Mouse (Mus musculus) gastrocnemius, postnatal 25 days (tissue): ENCODE results near the gene Mecom. TPM values are rescaled to one million over a fixed set of nuclear protein-coding genes. Genes with fewer than 3 reads are reported as not detected.
A peak's percentile ranks its signal among the peaks of the same experiment; 100 is the strongest.
"Not testable (repeated sequence)": the region's sequence is repeated elsewhere in the genome, so short reads cannot be mapped to it uniquely, and the experiment has no call there.

Source experiments
- DNase-seq: peaks from one replicate; pipeline ENCODE4 v3.0.0; 2022
- total RNA-seq, 2 experiments: library from RNA; stranded (reverse); gene quantifications; 1 replicate in 1 of 2; 2 replicates in 1 of 2; pipeline ENCODE4 v1.2.3; 2021

The Mecom gene
- total RNA-seq, 2 experiments from 2014 or later: 6.7 to 8.8 TPM

- DNase-seq: no peak
Observed at GRCm38 (mm10) chr3:30445247-30445969, 102.4 kb downstream of the Mecom start.

GRCm38 (mm10) chr3:30441646-30442045 lies 106.2 kb downstream of the Mecom start:
- DNase-seq: no peak

DNA sequence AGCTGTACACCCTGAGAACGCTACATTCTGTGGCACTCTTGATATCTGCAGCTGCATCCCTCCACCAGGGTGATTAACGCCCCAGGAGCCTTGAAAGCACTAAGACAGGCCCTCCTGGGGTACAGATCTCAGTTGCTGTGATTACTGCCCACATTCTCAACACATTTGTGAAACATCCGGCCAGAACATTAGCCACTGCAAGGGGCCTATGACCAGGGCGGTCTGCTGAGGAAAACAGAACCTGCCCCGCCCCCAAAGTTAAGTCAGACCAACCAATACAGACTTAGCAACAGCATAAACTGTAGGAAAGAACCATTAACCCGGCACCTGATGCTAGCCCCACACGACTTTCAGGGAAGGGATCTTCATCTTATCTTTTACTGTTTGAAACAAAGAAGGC lies 109.8 kb downstream of the Mecom start:
- no peak for DNase-seq

GRCm38 (mm10) chr3:30436561-30436960 lies 111.2 kb downstream of the Mecom start:
- no peak for DNase-seq

DNA sequence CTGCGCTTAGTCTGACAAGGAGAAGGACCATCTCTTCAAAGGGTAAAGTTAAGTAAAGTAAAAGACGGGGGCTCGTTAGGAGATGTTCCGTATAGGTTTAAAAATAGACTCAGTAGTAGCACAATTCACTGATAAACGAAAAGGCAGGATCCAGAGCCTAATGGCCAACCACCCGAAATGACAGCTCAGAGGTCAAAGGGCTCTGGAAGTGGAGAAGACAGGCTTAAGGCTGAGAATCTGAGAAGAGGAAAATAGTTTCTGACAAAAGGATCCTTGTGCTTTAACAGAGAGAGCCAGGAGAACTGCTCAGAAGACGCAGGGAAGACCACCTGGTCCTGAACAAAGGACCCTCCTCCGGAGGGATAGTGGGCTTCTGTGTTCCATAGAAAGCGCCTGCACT lies 111.7 kb downstream of the Mecom start:
- no peak for DNase-seq

DNA sequence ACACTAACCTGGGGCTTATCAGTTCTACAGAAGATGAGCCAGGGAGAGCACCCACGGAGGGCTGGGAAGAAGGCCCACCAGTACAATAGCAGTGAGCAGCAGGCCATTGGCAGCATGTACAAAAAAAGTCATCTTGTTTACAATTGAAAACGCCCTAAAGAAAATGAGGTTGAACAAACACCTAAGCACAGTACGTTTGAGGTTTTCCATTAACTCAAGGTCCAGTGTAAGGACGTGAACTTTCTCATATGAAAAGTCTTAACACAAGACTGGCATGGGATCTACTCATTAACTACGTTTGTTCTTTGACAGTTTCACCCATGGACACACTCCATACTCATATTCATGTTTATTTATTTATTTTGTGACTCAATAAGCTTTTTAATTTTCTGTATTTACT lies 118.9 kb downstream of the Mecom start:
- DNase-seq: no peak

- no peak for DNase-seq
Observed at GRCm38 (mm10) chr3:30424036-30424435, 123.8 kb downstream of the Mecom start.

DNA sequence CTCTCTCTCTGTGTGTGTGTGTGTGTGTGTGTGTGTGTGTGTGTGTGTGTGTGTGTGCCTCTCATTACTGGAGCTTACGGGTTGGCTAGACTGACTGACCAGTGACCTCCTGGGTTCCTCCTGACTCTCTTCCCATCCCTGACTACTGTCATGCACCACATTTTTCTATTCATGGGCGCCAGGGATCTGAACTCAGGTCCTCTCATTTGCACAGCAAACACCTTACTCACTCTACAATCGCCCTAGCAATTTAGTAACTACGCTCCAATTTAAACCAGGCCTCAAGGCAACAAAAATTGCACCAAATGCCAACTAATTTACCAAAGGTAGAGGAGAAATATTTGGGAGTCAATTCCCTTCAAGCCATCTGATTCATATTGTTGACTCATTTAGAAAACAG lies 125.9 kb downstream of the Mecom start:
- not testable (repeated sequence) for DNase-seq

DNA sequence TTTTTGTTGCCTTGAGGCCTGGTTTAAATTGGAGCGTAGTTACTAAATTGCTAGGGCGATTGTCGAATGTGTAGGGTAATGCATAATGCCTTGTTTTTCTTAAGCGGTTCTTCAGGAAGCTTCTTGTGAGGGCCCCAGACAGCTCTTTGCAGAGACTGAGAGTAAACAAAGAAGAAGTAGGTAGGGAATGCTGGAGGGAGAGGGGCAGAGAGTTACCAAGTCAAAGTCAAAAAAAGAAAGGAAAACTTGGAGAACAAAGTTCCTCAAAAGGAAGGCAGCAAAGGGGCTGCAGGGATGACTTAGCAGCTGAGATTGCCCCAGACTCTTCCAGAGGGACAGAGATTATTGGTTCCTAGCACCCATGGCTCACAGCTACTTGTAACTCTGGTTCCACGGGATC lies 126.9 kb downstream of the Mecom start:
- DNase-seq: no peak

DNA sequence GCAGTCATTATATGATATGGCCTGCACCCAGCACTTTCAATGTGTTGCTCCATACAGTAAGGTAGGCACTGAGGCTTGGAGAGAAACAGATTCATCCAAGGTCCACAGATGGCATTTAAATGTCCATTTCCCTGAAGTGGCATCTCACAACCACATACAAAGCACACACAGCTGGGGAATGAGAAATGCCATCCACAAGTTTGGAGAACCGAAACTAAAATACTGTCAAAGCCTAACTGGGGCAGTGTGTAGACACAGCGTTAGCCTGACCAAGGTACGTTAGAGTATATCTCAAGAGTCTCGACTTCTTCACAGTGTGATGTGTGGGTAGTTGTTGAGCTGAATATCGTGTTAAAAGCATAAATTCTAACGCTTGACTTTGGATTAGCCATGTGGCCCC lies 133.6 kb downstream of the Mecom start:
- DNase-seq: no peak

DNA sequence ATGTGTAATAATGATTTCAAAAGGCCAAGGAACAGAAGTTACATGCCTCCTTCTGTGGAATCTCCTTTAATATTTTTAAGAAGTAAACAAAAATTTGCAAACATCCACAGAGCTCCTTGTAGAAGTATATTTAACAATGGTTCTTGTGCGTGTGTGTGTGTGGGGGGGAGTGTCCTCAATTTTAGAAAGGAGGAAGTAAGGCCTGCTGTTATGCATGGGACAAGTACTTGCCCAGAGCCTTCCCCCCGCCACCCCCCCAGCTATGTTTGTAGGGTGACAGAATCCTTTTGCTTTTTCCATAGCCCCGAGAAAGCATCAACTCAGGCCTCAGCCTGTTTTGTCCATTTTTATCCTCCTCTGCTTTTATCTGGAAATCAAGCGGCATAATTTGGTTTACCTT lies 137.0 kb downstream of the Mecom start:
- DNase-seq: no peak

- DNase-seq: no peak
Observed at GRCm38 (mm10) chr3:30404821-30405220, 143.0 kb downstream of the Mecom start.

- no peak for DNase-seq
Observed at GRCm38 (mm10) chr3:30398911-30399310, 148.9 kb downstream of the Mecom start.

GRCm38 (mm10) chr3:30394911-30395310 lies 152.9 kb downstream of the Mecom start:
- no peak for DNase-seq

- no peak for DNase-seq
Observed at GRCm38 (mm10) chr3:30392662-30393061, 155.1 kb downstream of the Mecom start.

- DNase-seq: no peak
Observed at GRCm38 (mm10) chr3:30392218-30392617, 155.6 kb downstream of the Mecom start.

- DNase-seq: no peak
Observed at GRCm38 (mm10) chr3:30390346-30390745, 157.5 kb downstream of the Mecom start.

- DNase-seq: no peak
Observed at GRCm38 (mm10) chr3:30380273-30380672, 167.5 kb downstream of the Mecom start.

- DNase-seq: no peak
Observed at GRCm38 (mm10) chr3:30379301-30379700, 168.5 kb downstream of the Mecom start.

DNA sequence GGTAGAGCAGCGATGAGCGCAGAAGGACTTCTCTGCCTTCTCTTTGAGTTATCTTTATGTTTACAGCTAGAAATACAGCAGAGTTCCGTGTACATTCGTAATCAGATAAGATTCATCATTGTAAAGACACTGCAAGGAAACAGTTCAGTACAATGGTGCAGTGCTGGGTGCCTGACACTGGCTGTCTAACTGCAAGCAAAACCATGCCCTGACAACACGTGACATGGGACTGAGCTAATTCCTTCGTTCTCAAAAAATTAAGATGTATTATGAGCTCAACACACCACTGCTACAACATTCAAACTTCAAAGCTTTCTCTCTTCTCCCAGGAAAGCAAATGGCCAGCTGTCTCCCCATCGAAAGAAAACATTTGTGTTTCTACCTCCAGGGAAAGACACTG lies 176.3 kb downstream of the Mecom start:
- DNase-seq: no peak

DNA sequence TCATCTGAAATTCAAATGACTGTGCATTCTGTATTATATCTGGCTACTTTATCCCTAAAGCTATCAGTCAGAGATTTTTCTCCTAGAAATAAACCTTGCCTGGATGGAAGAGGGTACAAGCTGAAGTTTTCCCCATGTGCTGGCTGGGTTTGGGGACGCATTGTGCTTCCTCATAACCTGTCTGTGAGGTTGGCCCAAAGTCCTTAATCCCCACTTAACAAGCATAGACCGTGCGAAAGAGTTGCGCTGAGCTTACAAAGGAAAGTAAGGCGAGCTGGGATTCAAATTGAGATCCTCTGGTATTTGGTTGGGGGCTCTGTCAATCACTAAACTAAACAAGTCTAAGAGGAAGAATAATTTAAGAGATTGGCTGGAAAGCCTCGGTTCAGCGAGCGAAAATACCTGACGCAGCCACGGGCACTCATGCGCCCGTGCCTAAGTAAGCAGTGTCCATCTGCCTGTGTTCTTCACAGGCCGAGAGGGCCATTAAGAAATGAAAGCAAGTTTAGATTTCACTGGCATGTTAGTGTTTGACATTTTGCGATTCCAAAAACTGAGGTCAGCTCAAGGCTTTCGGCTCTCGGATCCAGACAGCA lies 176.8 kb downstream of the Mecom start:
- DNase-seq: no peak

- peak; percentile 20 for DNase-seq
Observed at GRCm38 (mm10) chr3:30366621-30367020, 181.2 kb downstream of the Mecom start.

- no peak for DNase-seq
Observed at GRCm38 (mm10) chr3:30361190-30361589, 186.6 kb downstream of the Mecom start.
